Mouse (Mus musculus): ENCODE measurements around the gene Hmgcll1.

DNA sequence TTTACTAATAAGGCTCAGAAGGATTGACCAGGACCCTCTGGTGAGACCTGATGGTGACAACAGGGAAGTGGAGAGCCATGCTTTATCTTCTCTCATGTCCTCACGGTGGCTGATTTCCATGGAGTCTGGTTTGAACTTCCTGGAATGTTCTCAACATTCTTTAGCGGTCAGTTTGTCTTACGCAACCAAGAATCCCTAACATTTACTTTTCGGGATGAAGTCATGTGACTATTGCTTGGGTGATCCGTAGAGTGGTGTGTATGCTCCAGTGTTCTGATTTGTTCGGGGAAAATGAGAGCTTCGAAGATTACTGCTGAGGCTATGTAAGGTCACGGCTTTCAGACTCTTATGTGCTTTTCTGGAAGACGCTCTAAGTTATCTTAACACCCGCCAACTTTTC, 1.9 kb downstream of the Hmgcll1 start:
- TF ChIP-seq EP300 (IDR thresholded peaks at IDR 0.05; ENCODE audit: insufficient read depth, low read depth, low read length) (no peak), CTCF (IDR thresholded peaks at IDR 0.05) (no peak)
